Mouse (Mus musculus) heart, adult 8-10 months (tissue): Measurements from ENCODE around the gene Eef1akmt2. TPM values are rescaled to one million over a fixed set of nuclear protein-coding genes. Genes with fewer than 3 reads are reported as not detected.
A peak's percentile ranks its signal among the peaks of the same experiment; 100 is the strongest.

ENCODE experiments used
- DNase-seq: peaks from one replicate; pipeline ENCODE4 v3.0.0; 2022; ENCODE audit warnings: low spot score
- total RNA-seq, 4 experiments: library from RNA; stranded (reverse); gene quantifications; 2 replicates each; pipeline ENCODE4 v1.2.4; 2022

Eef1akmt2 gene
- 10 to 100 TPM in 2 of 4 experiments, 1 to 10 TPM in 2; 6.2 to 10.0 (median 8.4) TPM for total RNA-seq

GRCm38 (mm10) chr7:132852173-132852844 lies at the start of gene Eef1akmt2:
Eef1akmt2 (minus strand) TSS chr7:132852673.
- DNase-seq: peak; percentile 77

DNA sequence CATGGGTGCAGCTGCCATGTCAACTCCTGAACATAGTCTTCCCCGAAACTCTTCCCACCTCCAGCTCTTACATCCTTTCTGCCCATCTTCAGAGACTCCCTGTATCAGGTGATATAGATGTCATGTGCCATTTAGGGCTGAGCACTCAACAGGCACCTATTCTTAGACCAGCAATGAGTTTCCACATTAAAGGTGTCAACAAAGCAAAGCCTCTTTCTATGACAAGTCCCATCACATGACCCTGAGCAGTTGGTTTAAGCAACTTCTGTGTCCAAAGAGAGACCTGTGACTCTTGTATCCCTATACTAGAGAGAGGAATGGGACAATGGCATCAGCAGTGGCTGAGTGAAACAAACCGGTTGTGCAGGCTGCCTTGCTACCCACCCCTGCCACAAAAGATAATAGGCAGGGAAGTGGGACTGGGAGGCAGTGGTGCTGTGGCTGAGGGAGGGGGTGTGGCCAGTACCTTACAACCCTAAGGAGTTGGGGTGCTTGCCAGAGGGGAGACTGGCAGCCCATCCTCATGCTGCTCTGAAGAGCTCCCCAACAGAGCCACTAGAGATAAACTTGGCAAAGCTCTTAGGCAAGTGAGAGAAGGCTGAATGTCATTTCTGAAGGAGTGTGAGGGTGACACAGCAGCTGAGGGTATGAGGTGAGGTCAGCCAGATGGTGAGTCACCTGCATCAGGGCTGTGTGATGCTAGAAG lies 48.5 kb upstream of the Eef1akmt2 start:
- DNase-seq: peak; percentile 32

GRCm38 (mm10) chr7:132898234-132898633 lies 45.8 kb upstream of the Eef1akmt2 start:
- no peak for DNase-seq

- DNase-seq: no peak
Measured at GRCm38 (mm10) chr7:132897258-132897657, 44.8 kb upstream of the Eef1akmt2 start.

DNA sequence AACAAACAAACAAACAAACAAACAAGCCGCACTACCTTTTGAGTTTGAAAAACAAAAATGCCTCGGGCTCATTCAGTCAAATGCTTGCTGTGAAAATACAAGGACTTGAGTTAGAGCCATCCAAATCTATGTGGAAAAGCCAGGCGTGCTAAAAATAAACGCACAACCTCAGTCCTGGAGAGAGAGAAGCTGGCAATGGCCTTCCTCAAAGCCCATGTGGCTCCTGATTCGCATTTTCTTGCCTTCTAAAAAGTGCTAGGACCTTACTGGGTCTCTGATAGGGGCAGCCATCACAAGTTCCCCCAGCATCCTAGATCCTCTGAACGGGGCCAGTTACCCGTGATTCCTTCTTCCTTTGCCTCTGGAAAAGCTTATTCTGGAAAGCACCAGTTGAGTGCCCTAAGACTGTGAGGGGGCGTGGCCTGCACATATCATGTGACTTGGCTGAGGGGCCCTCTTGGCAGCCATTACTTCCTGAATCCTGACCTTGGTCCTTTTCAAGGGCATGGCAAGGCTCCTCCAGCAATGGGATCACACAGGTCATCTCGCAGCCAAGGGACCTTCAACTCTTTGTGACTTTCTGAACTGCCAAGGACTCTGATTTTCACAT lies 43.8 kb upstream of the Eef1akmt2 start:
- peak; percentile 34 for DNase-seq

- peak; percentile 24 for DNase-seq
Measured at GRCm38 (mm10) chr7:132894841-132895555, 42.5 kb upstream of the Eef1akmt2 start.

DNA sequence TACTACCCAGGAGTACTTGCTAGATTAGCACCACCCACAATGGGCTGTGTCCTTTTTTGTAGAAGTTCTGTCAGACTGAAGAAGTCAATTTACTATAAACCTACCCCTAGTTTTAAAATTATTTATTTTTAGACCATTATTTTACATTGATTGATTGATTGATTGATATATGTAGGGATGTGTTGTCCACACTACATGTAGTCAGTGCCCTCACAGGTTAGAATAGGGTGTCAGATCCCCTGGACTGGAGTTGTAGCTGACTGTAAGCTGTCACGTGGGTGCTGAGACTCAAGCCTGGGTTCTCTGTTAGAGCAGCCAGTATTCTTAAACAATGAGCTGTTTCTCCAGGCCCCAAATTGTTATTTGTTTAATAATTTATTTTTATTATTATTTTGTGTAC lies 40.9 kb upstream of the Eef1akmt2 start:
- no peak for DNase-seq

GRCm38 (mm10) chr7:132892806-132893205 lies 40.3 kb upstream of the Eef1akmt2 start:
- no peak for DNase-seq

- DNase-seq: no peak
Measured at GRCm38 (mm10) chr7:132892311-132892661, 39.8 kb upstream of the Eef1akmt2 start.

DNA sequence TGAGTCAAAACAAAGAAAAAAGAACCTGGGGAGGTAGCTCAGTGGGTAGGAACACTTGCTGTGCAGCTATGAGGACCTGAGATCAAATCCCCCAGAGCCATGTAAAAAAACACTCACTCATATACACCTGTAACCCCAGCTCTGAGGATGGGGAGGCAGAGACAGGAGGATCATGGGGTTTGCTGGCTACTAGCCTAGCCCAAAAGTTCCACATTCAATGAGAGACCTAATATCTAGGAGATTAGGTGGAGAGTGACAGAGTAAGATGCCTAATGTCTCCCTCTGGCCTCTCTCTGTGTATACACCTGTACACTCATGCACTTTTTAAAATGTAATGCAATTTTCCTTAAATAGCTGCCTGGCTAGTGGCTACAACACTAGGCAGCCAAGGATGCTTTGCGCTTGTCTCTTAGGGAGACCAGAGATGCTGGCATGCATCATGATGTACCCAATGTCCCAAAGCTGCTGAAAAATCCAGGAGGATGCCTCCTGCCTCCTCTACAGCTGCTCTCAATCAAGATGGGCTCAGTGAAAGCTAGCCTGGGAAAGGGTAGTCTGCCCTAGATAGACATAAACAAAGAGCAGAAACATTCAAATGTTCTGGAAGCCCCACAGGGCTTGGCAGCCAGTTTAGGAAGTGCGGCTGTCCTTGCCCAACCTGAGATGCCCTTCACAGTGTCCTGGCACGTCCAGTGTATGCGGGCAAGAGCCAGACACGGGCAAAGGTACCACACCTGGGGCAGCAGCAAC lies 39.3 kb upstream of the Eef1akmt2 start:
- DNase-seq: peak; percentile 19

- no peak for DNase-seq
Measured at GRCm38 (mm10) chr7:132890201-132890600, 37.7 kb upstream of the Eef1akmt2 start.

DNA sequence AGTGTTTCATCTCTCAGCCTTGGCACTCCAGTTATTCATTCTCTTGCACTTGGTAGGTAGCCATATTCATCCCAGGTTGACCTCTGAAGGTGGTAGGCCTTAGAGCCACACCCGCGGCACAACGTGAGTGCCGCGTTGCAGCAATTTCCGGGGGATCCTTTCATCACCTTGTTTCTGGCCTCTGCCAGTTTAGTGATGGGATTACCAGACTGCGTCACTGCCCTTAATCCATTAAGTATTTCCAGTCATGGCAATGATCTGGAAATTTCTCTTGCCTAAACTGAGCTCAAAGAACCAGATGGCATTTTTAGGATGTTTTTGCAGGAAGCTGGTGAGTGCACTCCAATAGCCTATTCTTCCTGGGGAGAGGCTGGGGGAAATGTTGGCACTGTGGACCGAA lies 37.2 kb upstream of the Eef1akmt2 start:
- no peak for DNase-seq

- DNase-seq: no peak
Measured at GRCm38 (mm10) chr7:132888518-132889249, 36.2 kb upstream of the Eef1akmt2 start.

DNA sequence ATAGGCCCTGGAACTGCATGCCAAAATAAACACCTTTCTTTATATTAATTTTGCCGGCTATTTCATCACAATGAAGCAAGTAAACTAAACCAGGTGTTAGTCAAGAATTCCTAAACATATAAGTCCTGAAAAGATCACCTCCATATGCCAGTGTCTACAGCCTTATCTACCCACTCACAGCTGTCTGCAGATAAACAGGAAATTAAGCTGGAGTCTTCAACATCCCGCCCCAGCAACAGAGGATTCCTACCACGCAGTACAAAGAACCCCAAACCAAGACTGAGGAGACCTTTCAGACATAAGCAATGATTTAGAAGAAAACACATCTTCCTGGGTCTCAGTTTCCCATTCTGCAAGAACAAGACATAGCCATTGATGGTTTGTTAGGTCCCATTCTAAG lies 35.6 kb upstream of the Eef1akmt2 start:
- no peak for DNase-seq

DNA sequence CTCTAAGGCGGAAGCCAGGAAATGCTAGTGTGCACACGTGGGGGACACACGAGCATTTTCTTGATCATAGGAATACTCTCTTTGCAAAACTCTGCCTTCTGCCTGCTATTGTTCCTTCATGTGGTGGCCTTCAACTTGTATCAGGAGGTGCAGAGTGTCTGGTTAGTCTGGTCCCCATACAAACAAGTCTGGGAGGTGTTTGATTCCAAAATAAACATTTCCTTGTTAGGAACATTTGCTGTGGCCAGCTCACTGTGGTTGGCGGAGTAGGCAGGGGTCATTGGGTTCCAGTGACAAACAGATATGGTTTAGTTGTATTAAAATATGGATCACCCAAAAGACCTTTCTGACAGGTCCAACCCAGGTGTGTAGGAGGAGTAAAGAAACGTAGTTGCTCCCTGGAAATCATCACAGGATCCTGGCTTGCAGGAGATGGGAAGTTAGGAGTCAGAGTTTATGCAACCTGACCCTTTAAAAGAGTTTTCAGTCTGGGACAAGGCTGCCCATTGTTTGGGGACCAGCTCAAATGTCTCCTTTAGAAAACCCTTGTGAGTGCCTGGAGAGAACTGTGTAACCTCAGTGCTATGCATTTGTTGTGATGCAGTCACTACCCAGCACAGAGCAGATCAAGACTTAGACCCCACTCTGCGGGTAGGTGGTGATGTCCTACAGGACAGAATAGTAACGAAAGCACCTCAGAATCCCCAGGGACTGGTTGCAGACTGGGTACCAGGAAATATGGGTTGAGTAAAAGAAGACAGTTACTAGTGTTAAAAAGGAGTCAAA lies 34.7 kb upstream of the Eef1akmt2 start:
- no peak for DNase-seq

DNA sequence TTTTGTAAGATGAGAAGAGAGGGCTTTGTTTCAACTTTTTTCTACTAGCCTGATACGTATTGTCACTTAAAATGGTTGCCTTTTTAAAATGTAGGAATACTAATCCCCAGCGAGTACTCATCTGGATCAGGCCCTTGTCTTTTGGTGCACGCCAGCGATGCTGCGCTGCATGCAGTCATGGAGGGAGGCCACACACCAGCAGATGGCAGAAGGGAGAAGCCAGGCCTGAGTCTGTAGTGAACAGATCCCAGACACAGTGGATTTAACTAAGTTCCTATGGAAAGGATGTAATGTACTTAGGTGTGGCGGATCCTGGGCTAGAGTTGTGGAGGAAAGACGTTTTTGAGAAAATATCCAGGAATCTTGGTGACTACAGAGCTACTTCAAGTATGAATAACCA lies 31.6 kb upstream of the Eef1akmt2 start:
- DNase-seq: no peak

GRCm38 (mm10) chr7:132882343-132882742 lies 29.9 kb upstream of the Eef1akmt2 start:
- no peak for DNase-seq

GRCm38 (mm10) chr7:132880276-132880675 lies 27.8 kb upstream of the Eef1akmt2 start:
- no peak for DNase-seq

GRCm38 (mm10) chr7:132875391-132876086 lies 23.1 kb upstream of the Eef1akmt2 start:
- no peak for DNase-seq
